9 mouse cellular contexts compared by ENCODE assay signal in genomic region chr7:45537602-45538001, GRCm38 (mm10). TPM values are rescaled to one million over a fixed set of nuclear protein-coding genes. Genes with fewer than 3 reads are reported as not detected.
A peak's percentile ranks its signal among the peaks of the same experiment; 100 is the strongest.
DNase-seq lines count a peak whose midpoint lies in the region; ATAC-seq and TF ChIP-seq lines count a peak whose summit lies in the region.
"Had no signal": no experiment of that assay in that cellular context is flagged by ENCODE, and none has a peak within 500 bp of the region (broad histone marks: within the 10 kb centered on the region; RNA-seq: fewer than 3 reads in every experiment).

No protein-coding gene starts in this region.

- H3K36me3 ChIP-seq in kidney, embryonic 14.5 days (ENCODE audit: control insufficient read depth, insufficient read depth, low read length): no peaks in the 10 kb centered on the region
- H3K36me3 ChIP-seq in embryonic facial prominence, embryonic 14.5 days (ENCODE audit: control insufficient read depth, insufficient read depth, low read length): no peaks in the 10 kb centered on the region
- H3K36me3 ChIP-seq in hindbrain, postnatal 0 days (ENCODE audit: insufficient read depth, low read length): no peaks in the 10 kb centered on the region
- H3K36me3 ChIP-seq in midbrain, embryonic 15.5 days (replicated peaks): no peaks in the 10 kb centered on the region

- WGBS in kidney, embryonic 14.5 days: 89% methylated on average over 10 of the region's 10 CpGs
- 73% methylated on average over 10 of the region's 10 CpGs for WGBS in embryonic facial prominence, embryonic 14.5 days
- WGBS in hindbrain, postnatal 0 days: 79% methylated on average over 10 of the region's 10 CpGs
- 82% methylated on average over 10 of the region's 10 CpGs for whole genome bisulfite sequencing in midbrain, embryonic 15.5 days

- peaks cover 5% of the 10 kb centered on the region; the same call in 1 of the 2 replicates for H3K4me1 ChIP-seq in kidney, embryonic 14.5 days (ENCODE audit: control insufficient read depth, insufficient read depth, low read length)
- H3K4me1 ChIP-seq in embryonic facial prominence, embryonic 14.5 days (ENCODE audit: control insufficient read depth, insufficient read depth, low read length): peaks cover 4% of the 10 kb centered on the region
- H3K4me1 ChIP-seq in hindbrain, postnatal 0 days (ENCODE audit: insufficient read depth, low read length): peaks cover 5% of the 10 kb centered on the region; the same call in 1 of the 2 replicates
- H3K4me1 ChIP-seq in midbrain, embryonic 15.5 days: peaks cover 5% of the 10 kb centered on the region

- no peak for TF ChIP-seq CTCF in hindbrain, postnatal 0 days (IDR thresholded peaks at IDR 0.05; ENCODE audit: low read depth)

- no peak overlapping the region for H3K27ac ChIP-seq in kidney, embryonic 14.5 days (ENCODE audit: low read depth, low read length)
- H3K27ac ChIP-seq in embryonic facial prominence, embryonic 14.5 days (replicated peaks; ENCODE audit: low read depth, low read length): no peak overlapping the region
- peak overlapping the region; percentile 61; the same call in 1 of the 2 replicates for H3K27ac ChIP-seq in hindbrain, postnatal 0 days
- no peak overlapping the region for H3K27ac ChIP-seq in midbrain, embryonic 15.5 days

- no peak for ATAC-seq in kidney, embryonic 14.5 days (ENCODE audit: low FRiP score, low TSS enrichment)
- ATAC-seq in embryonic facial prominence, embryonic 14.5 days (ENCODE audit: low read depth): no peak
- ATAC-seq in hindbrain, postnatal 0 days: 0 out of 2 replicates have a peak, but pooled peaks have one; percentile 6
- ATAC-seq in midbrain, embryonic 15.5 days (replicated peaks): 0 out of 2 replicates have a peak, but pooled peaks have one; percentile 2

- no peak for DNase-seq in kidney, adult 11 months
- no peak for DNase-seq in embryonic facial prominence, embryonic 14.5 days (ENCODE audit: low spot score)
- DNase-seq in hindbrain, postnatal 0 days (ENCODE audit: low spot score): no peak
- no peak for DNase-seq in thymus, postnatal 10 days (ENCODE audit: low spot score in 2 of 2)
- DNase-seq in adipocyte (ENCODE audit: low spot score): no peak
- no peak for DNase-seq in thymus, postnatal 36 days

- peak overlapping the region; percentile 44 for H3K4me3 ChIP-seq in kidney, embryonic 14.5 days (ENCODE audit: low read length)
- peak overlapping the region; percentile 43 for H3K4me3 ChIP-seq in embryonic facial prominence, embryonic 14.5 days (ENCODE audit: low read depth, low read length)
- H3K4me3 ChIP-seq in hindbrain, postnatal 0 days (ENCODE audit: low read length): peak overlapping the region; percentile 45
- H3K4me3 ChIP-seq in midbrain, embryonic 15.5 days: peak overlapping the region; percentile 64

- H3K4me2 ChIP-seq in kidney, embryonic 14.5 days (replicated peaks; ENCODE audit: low read depth, low read length): peak overlapping the region; percentile 49
- peak overlapping the region; percentile 81 for H3K4me2 ChIP-seq in embryonic facial prominence, embryonic 14.5 days (ENCODE audit: low read depth, low read length)
- H3K4me2 ChIP-seq in hindbrain, postnatal 0 days (ENCODE audit: low read depth, low read length): peak overlapping the region; percentile 75
- peak overlapping the region; percentile 77 for H3K4me2 ChIP-seq in midbrain, embryonic 15.5 days

- H3K9me3 ChIP-seq in kidney, embryonic 14.5 days (ENCODE audit: control insufficient read depth, low read length): no peaks in the 10 kb centered on the region
- H3K9me3 ChIP-seq in embryonic facial prominence, embryonic 14.5 days (ENCODE audit: control insufficient read depth, low read length): no peaks in the 10 kb centered on the region
- no peaks in the 10 kb centered on the region for H3K9me3 ChIP-seq in hindbrain, postnatal 0 days (ENCODE audit: low read length)
- H3K9me3 ChIP-seq in midbrain, embryonic 15.5 days: no peaks in the 10 kb centered on the region

- peak overlapping the region; percentile 40; the same call in 1 of the 2 replicates for H3K9ac ChIP-seq in kidney, embryonic 14.5 days (ENCODE audit: low read depth, low read length)
- peak overlapping the region; percentile 59; the same call in 1 of the 2 replicates for H3K9ac ChIP-seq in embryonic facial prominence, embryonic 14.5 days (ENCODE audit: low read depth, low read length)
- peak overlapping the region; percentile 66 for H3K9ac ChIP-seq in hindbrain, postnatal 0 days (replicated peaks; ENCODE audit: low read length)
- H3K9ac ChIP-seq in midbrain, embryonic 15.5 days: peak overlapping the region; percentile 71

- H3K27me3 ChIP-seq in kidney, embryonic 14.5 days (ENCODE audit: control insufficient read depth, insufficient read depth, low read length): no peaks in the 10 kb centered on the region
- H3K27me3 ChIP-seq in embryonic facial prominence, embryonic 14.5 days (replicated peaks; ENCODE audit: control insufficient read depth, insufficient read depth, low read length): no peaks in the 10 kb centered on the region
- H3K27me3 ChIP-seq in hindbrain, postnatal 0 days (ENCODE audit: insufficient read depth, low read length): no peaks in the 10 kb centered on the region
- no peaks in the 10 kb centered on the region for H3K27me3 ChIP-seq in midbrain, embryonic 15.5 days (replicated peaks)

RNA-seq across cellular contexts. Expression of gene Plekha4, which starts 11.5 kb away (rescaled TPM):
- polyA plus RNA-seq in kidney, embryonic 14.5 days (2014; fragmentation: Nextera tagmentation; extraction: Ambion mirVana): 4.7 and 5.1 TPM in 2 replicates
- 6.8 and 7.3 TPM in 2 replicates for polyA plus RNA-seq in embryonic facial prominence, embryonic 14.5 days (2014; fragmentation: Nextera tagmentation; extraction: Ambion mirVana)
- 2.4 and 2.8 TPM in 2 replicates for total RNA-seq in hindbrain, postnatal 0 days (2014; rRNA removed)
- 2.1 and 2.2 TPM in 2 replicates for polyA plus RNA-seq in hindbrain, postnatal 0 days (2015; fragmentation: Nextera tagmentation; extraction: Ambion mirVana)
- 1.3 TPM in 2 replicates for polyA plus RNA-seq in midbrain, embryonic 15.5 days (2015; fragmentation: Nextera tagmentation; extraction: Ambion mirVana)

RNA-seq across cellular contexts. Expression of gene Ppp1r15a, which starts 11.5 kb away (rescaled TPM):
- 13.4 and 15.7 TPM in 2 replicates for polyA plus RNA-seq in kidney, embryonic 14.5 days (2014; fragmentation: Nextera tagmentation; extraction: Ambion mirVana)
- 20.7 and 21.9 TPM in 2 replicates for polyA plus RNA-seq in embryonic facial prominence, embryonic 14.5 days (2014; fragmentation: Nextera tagmentation; extraction: Ambion mirVana)
- 19.2 and 19.8 TPM in 2 replicates for total RNA-seq in hindbrain, postnatal 0 days (2014; rRNA removed)
- 21.6 and 25.4 TPM in 2 replicates for polyA plus RNA-seq in hindbrain, postnatal 0 days (2015; fragmentation: Nextera tagmentation; extraction: Ambion mirVana)
- polyA plus RNA-seq in midbrain, embryonic 15.5 days (2015; fragmentation: Nextera tagmentation; extraction: Ambion mirVana): 11.7 and 12.5 TPM in 2 replicates

RNA-seq across cellular contexts. Expression of gene Hsd17b14, which starts 17.1 kb away (rescaled TPM):
- polyA plus RNA-seq in kidney, embryonic 14.5 days (2014; fragmentation: Nextera tagmentation; extraction: Ambion mirVana): 12.8 and 13.5 TPM in 2 replicates
- polyA plus RNA-seq in embryonic facial prominence, embryonic 14.5 days (2014; fragmentation: Nextera tagmentation; extraction: Ambion mirVana): 0.77 and 1.0 TPM in 2 replicates
- 0.68 TPM in 1 of 2 replicates, not detected in the other for total RNA-seq in hindbrain, postnatal 0 days (2014; rRNA removed)
- polyA plus RNA-seq in hindbrain, postnatal 0 days (2015; fragmentation: Nextera tagmentation; extraction: Ambion mirVana): 0.54 and 0.89 TPM in 2 replicates
- 0.37 TPM in 1 of 2 replicates, not detected in the other for polyA plus RNA-seq in midbrain, embryonic 15.5 days (2015; fragmentation: Nextera tagmentation; extraction: Ambion mirVana)
- total RNA-seq: layer of hippocampus, adult 8-10 months had no signal

RNA-seq across cellular contexts. Expression of gene Nucb1, which starts 27.4 kb away (rescaled TPM):
- 141 and 190 TPM in 2 replicates for polyA plus RNA-seq in kidney, embryonic 14.5 days (2014; fragmentation: Nextera tagmentation; extraction: Ambion mirVana)
- polyA plus RNA-seq in embryonic facial prominence, embryonic 14.5 days (2014; fragmentation: Nextera tagmentation; extraction: Ambion mirVana): 209 and 236 TPM in 2 replicates
- 91.6 and 93.7 TPM in 2 replicates for total RNA-seq in hindbrain, postnatal 0 days (2014; rRNA removed)
- 133 and 144 TPM in 2 replicates for polyA plus RNA-seq in hindbrain, postnatal 0 days (2015; fragmentation: Nextera tagmentation; extraction: Ambion mirVana)
- polyA plus RNA-seq in midbrain, embryonic 15.5 days (2015; fragmentation: Nextera tagmentation; extraction: Ambion mirVana): 118 and 121 TPM in 2 replicates

RNA-seq across cellular contexts. Expression of gene Bcat2, which starts 32.4 kb away (rescaled TPM):
- polyA plus RNA-seq in kidney, embryonic 14.5 days (2014; fragmentation: Nextera tagmentation; extraction: Ambion mirVana): 61.1 and 73.7 TPM in 2 replicates
- 50.1 and 51.0 TPM in 2 replicates for polyA plus RNA-seq in embryonic facial prominence, embryonic 14.5 days (2014; fragmentation: Nextera tagmentation; extraction: Ambion mirVana)
- 11.1 and 17.8 TPM in 2 replicates for total RNA-seq in hindbrain, postnatal 0 days (2014; rRNA removed)
- 19.0 and 19.6 TPM in 2 replicates for polyA plus RNA-seq in hindbrain, postnatal 0 days (2015; fragmentation: Nextera tagmentation; extraction: Ambion mirVana)
- 23.8 and 27.1 TPM in 2 replicates for polyA plus RNA-seq in midbrain, embryonic 15.5 days (2015; fragmentation: Nextera tagmentation; extraction: Ambion mirVana)

Comparison
In these comparisons a context has a peak if more than half of its experiments do, and no peak if none do; other contexts are left out.
1. ATAC-seq: peak in hindbrain, postnatal 0 days (single experiment) and midbrain, embryonic 15.5 days (single experiment); none in kidney, embryonic 14.5 days (single experiment) and embryonic facial prominence, embryonic 14.5 days (single experiment).
2. Peak in every context shown above with its lines, with median percentiles within 50 percentile points of each other: H3K4me2 ChIP-seq, H3K4me3 ChIP-seq and H3K9ac ChIP-seq.